Mouse (Mus musculus) forebrain, embryonic 12.5 days (tissue): ENCODE data around the gene Tmem131l. TPM values are rescaled to one million over a fixed set of nuclear protein-coding genes. Genes with fewer than 3 reads are reported as not detected.

Experiments
- ATAC-seq: fragments of 200-750 bp; cut with Nextera tagmentation; 2 replicates; pipeline ENCODE4 v1.8.0; 2017; ENCODE audit warnings: moderate TSS enrichment; ENCODE audit not compliant: low FRiP score
- H3K27ac ChIP-seq: fragments of 300-500 bp; sonication (generic); 2 replicates; pipeline ENCODE4 v1.5.1; 2016; ENCODE audit warnings: mild to moderate bottlenecking
- H3K27me3 ChIP-seq: fragments of 300-500 bp; sonication (generic); 2 replicates; pipeline ENCODE4 v1.6.1; 2016; ENCODE audit warnings: mild to moderate bottlenecking
- H3K36me3 ChIP-seq: fragments of 300-500 bp; sonication (generic); replicated peaks from 2 replicates; pipeline ENCODE4 v1.6.1; 2016; ENCODE audit warnings: mild to moderate bottlenecking
- H3K4me1 ChIP-seq: fragments of 300-500 bp; sonication (generic); 2 replicates; pipeline ENCODE4 v1.6.1; 2016
- H3K4me2 ChIP-seq: fragments of 300-500 bp; sonication (generic); 2 replicates; pipeline ENCODE4 v1.6.1; 2016; ENCODE audit warnings: mild to moderate bottlenecking, moderate library complexity
- H3K4me3 ChIP-seq: fragments of 300-500 bp; sonication (generic); replicated peaks from 2 replicates; pipeline ENCODE4 v1.5.1; 2016; ENCODE audit warnings: mild to moderate bottlenecking
- H3K9ac ChIP-seq: fragments of 300-500 bp; sonication (generic); 2 replicates; pipeline ENCODE4 v1.6.1; 2016; ENCODE audit warnings: mild to moderate bottlenecking
- H3K9me3 ChIP-seq: fragments of 300-500 bp; sonication (generic); 2 replicates; pipeline ENCODE4 v1.6.1; 2016
- WGBS: fragments of 180-500 bp; shearing (Covaris S2); methylation state at CpG from one replicate; pipeline ENCODE4 v1.1.7; 2016; 5-methylcytosine and 5-hydroxymethylcytosine counted together
- polyA plus RNA-seq: library from polyadenylated mRNA; unstranded; fragments of >200 nt; fragmentation: Nextera tagmentation; extraction: Ambion mirVana; gene quantifications from 2 replicates; pipeline ENCODE4 v1.2.1, GENCODE M21; 2016

Tmem131l gene
- polyA plus RNA-seq, 1 experiment from 2014 or later, result 116 TPM

DNA sequence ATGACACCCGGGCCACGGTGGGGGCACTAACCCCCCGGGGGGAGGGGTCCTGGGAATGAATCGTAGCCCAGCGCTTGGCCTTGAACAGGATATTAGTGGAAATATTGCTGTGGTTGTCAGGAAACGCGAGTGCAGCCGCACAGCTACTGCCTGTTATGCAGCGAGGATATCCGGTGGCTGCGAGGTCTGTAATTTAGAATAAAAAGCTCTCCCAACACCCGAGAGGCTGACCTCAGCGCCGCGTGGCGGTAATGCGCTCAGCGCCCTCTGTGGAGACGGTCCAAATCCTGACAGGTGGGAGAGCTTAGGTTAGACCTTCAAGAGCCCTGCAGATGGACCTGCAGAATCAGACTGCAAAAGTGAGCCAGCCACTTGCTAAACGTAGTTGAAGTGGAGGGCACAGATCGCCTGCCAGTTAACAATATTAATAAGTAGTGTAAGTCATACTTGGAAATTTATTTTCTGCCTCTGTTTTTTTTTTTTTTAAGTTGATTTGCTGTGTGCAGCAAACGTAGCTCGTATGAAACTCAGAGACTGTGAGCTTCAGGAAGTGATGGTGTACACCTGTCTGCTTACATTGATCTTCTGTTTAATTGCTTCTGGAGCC is 604 bp upstream of the Tmem131l start:
- ATAC-seq, result peak; percentile 61
- WGBS, result 4% methylated on average over 23 of the region's 23 CpGs
- H3K27ac ChIP-seq, result peak overlapping the region; percentile 94

DNA sequence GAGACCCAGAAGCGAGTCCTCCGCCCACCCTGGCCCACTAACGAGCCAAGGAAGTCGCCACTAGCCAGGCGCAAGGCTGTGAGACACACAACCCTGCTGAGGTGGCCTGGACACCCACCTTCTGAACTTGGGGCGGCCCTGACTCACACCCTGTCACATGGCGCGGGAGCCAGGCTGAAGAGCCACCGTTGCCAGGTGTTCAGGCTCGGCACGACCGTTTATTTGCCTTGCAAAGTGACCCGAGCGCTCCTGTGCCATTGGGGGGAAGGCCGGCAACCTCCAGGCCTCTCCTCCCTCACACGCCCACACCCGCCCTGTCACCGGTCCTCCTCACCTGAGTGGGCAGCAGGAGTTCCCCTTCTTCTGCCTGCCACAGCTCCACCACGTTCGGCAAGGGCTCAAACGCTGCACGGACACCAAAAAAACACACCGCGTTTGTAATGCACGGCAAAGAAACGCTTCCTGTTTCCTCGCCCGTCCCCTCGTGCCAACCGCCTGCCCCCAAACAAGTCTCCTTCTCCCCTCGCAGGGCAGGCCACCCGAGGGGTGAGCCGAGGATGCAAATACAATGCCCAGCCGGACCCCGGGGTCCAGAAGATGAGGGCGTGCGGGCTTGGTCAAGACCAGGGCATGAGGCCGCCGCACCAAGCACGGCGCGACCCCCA is 862 bp downstream of the Tmem131l start:
- Histone ChIP-seq H3K36me3 (peaks cover 17% of the 10 kb centered on the region), H3K4me1 (peaks cover 43% of the 10 kb centered on the region), H3K4me2 (peak overlapping the region; percentile 85), H3K27me3 (0 out of 2 replicates have a peak, but pooled peaks cover 2% of the 10 kb centered on the region), H3K4me3 (peak overlapping the region; percentile 95), H3K9ac (peak overlapping the region; percentile 98), H3K9me3 (no peaks in the 10 kb centered on the region), H3K27ac (peak overlapping the region; percentile 94)
- WGBS, result 0% methylated on average over 42 of the region's 42 CpGs
- peak; percentile 9 for ATAC-seq

More for the DNA sequence above, 604 bp upstream of the Tmem131l start:
- peak overlapping the region; percentile 85 for H3K4me2 ChIP-seq
- peaks cover 9% of the 10 kb centered on the region; the same call in 1 of the 2 replicates for H3K36me3 ChIP-seq
- no peaks in the 10 kb centered on the region for H3K9me3 ChIP-seq
- peak overlapping the region; percentile 98 for H3K9ac ChIP-seq
- H3K4me1 ChIP-seq, result peaks cover 30% of the 10 kb centered on the region
- H3K4me3 ChIP-seq, result peak overlapping the region; percentile 95
- 0 out of 2 replicates have a peak, but pooled peaks cover 2% of the 10 kb centered on the region for H3K27me3 ChIP-seq

DNA sequence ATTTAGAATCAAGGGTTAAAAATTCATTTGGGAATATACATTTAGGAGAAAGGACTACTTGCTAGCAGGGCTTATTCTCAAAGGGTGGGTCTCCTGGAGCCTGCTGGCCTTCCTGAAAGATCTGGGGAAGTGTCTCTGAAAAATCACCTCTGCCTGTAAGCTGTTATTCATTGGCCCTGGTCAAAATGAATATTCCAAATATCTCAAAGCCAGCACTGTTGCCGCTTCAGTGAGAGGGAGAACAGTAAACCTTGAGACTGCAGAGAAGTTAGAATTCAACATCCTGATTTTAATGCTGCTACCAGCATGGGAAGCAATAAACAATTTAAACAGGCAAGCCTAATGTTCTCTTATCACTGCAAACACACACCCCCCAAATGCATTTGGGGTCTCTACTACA is 1.8 kb downstream of the Tmem131l start:
- Histone ChIP-seq H3K4me3 (peak overlapping the region; percentile 95), H3K9ac (peak overlapping the region; percentile 98), H3K4me2 (peak overlapping the region; percentile 85), H3K9me3 (no peaks in the 10 kb centered on the region), H3K4me1 (peaks cover 53% of the 10 kb centered on the region), H3K36me3 (peaks cover 18% of the 10 kb centered on the region), H3K27me3 (0 out of 2 replicates have a peak, but pooled peaks cover 2% of the 10 kb centered on the region), H3K27ac (no peak overlapping the region)
- ATAC-seq, result no peak
- 38% methylated on average over 1 of the region's 1 CpGs for WGBS

DNA sequence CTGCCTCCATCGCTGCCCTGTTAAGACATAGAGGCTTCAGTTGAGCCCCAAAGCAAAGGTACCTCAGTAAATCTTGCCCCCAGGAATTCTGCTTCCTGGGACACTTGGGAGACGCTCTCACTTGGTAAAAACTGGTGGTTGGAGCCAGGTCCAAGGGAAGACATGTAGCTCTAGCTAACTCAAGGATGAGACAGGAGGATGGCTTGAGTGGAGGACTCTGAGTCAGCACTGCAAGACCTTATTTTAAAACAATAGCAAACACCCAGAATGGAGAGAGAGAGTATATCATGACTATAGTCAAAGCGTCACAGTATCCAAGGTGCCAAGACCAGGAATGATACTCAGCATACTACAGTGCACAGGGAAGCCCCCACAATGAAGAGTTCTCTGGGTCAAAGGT is 2.4 kb downstream of the Tmem131l start:
- peak overlapping the region; percentile 85 for H3K4me2 ChIP-seq
- peaks cover 24% of the 10 kb centered on the region for H3K36me3 ChIP-seq
- peak overlapping the region; percentile 95 for H3K4me3 ChIP-seq
- WGBS, result 90% methylated on average over 3 of the region's 3 CpGs
- no peaks in the 10 kb centered on the region for H3K9me3 ChIP-seq
- ATAC-seq, result no peak
- 0 out of 2 replicates have a peak, but pooled peaks cover 2% of the 10 kb centered on the region for H3K27me3 ChIP-seq
- H3K27ac ChIP-seq, result no peak overlapping the region
- H3K9ac ChIP-seq, result no peak overlapping the region; the same call in 1 of the 2 replicates
- peaks cover 59% of the 10 kb centered on the region for H3K4me1 ChIP-seq

DNA sequence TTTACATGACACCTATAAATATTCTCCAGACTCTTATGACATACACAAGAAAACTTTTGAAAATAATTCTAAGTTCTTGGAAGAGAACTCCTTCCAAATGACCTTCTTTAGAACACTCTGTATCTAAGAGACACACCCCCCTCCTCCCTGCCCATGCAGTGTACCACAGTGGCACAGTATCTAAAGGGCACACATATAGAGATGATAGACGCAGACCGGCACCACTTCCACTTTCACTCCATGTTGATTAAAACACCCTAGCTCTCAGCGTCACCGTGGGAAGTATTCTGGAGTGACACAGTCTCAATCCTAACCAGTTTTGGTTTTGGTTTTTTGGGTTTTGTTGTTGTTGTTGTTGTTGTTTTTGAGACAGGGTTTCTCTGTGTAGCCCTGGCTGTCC is 3.1 kb downstream of the Tmem131l start:
- H3K27me3 ChIP-seq, result 0 out of 2 replicates have a peak, but pooled peaks cover 2% of the 10 kb centered on the region
- no peak overlapping the region for H3K27ac ChIP-seq
- no peak overlapping the region for H3K4me3 ChIP-seq
- H3K9ac ChIP-seq, result no peak overlapping the region
- 94% methylated on average over 4 of the region's 4 CpGs for WGBS
- ATAC-seq, result no peak
- peak overlapping the region; percentile 21; the same call in 1 of the 2 replicates for H3K4me2 ChIP-seq
- peaks cover 26% of the 10 kb centered on the region for H3K36me3 ChIP-seq
- no peaks in the 10 kb centered on the region for H3K9me3 ChIP-seq
- H3K4me1 ChIP-seq, result peaks cover 61% of the 10 kb centered on the region

DNA sequence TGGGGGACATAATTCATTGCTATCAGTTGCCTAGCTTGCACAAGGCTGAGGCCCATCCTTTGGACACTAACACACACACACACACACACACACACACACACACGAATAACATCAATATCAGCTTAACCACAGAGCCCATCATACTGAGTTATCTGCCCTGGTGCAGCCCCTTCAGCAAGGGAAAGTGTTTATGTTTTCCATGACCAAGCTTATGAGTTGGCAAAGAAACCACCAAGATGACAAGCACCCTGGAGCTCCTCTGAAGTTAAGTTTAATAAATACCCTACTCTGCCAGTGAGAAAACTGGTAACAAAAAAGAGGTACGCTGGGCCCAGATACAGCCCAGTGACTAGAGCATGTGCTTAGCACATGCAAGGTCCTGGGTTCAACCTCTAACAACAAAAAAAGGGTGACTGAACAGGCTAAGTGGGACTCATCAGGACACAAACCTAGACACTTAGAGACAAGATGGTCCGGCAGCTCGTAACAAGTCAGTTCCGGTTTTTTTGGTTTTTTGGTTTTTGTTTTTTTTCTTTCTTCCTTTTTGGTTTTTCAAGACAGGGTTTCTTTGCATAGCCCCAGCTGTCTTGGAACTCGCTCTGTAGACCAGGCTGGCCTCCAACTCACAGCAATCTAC is 4.1 kb downstream of the Tmem131l start:
- Histone ChIP-seq H3K9me3 (no peaks in the 10 kb centered on the region), H3K9ac (no peak overlapping the region), H3K27me3 (no peaks in the 10 kb centered on the region), H3K4me2 (no peak overlapping the region), H3K36me3 (peaks cover 36% of the 10 kb centered on the region), H3K4me1 (peaks cover 65% of the 10 kb centered on the region), H3K27ac (no peak overlapping the region), H3K4me3 (no peak overlapping the region)
- no peak for ATAC-seq
- WGBS, result 92% methylated on average over 6 of the region's 6 CpGs

DNA sequence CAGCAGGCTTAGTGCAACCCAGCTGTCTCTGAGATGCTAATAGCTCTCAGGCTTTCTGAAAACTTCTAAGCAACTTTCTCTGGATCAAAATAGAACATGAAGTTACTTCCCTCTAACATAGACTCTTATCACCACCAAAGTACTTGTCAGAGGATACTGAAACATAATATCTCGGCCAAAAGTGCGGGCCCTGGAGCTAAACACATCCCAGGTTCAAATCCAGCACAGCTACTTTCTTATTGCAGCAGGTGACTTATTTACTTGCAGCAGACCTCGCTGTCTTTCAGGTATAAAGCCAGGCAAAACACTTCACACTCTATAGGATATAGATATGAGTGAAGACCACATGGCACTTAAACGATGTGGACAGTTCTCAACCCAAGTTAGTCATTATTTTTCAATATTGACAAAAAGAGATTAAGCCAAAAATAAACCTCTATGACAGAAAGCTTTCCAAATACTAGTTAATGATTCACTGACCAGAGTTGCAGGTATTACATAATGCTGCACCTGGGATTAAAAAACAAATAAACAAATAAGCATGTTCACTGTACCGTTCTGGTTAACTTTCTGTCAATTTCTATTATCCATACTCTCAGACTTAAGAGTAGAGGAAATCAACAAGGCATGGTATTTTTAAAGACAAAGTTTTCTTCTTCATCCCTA is 5.7 kb downstream of the Tmem131l start:
- Histone ChIP-seq H3K4me1 (peaks cover 60% of the 10 kb centered on the region), H3K4me2 (no peak overlapping the region), H3K27me3 (no peaks in the 10 kb centered on the region), H3K9me3 (no peaks in the 10 kb centered on the region), H3K36me3 (peaks cover 50% of the 10 kb centered on the region), H3K9ac (no peak overlapping the region), H3K27ac (no peak overlapping the region), H3K4me3 (no peak overlapping the region)
- 89% methylated on average over 5 of the region's 5 CpGs for WGBS
- no peak for ATAC-seq

DNA sequence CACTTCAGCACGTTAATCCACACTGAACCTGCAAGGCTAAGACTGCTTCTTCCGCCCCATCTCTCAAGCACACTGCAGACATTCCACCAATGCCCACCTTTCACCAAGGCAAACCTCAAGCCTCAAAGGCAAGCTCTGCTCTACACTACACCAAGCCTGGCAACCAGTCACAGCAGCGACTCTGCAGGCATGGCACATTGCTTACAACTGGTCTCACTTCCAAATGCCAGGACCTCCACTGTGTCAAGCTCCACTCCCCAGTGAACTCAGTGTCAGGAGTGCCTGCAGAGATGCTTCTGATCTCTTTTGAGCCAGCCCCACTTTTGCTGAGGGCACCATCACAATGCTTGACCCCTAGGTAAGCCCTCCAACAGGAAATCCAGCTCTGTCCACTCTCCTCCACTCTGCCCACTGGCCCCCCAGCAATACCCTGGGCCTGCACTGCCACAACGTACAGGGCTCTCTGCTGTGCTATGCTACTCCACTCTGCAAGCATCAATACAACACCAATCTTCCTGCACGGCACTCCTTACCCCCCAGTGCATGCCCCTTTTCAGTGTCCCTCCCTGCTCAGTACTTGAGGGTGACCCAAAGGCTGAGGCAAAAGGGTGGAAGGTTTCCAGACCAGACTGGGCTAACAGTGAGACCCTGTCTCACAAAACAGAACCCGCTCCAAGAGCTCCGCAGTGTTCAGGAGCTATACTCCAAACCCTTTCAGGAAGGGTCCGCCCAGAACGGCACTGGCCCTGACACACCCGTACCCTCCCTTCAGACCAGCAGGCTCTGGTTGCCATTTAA is 6.8 kb downstream of the Tmem131l start:
- WGBS, result 77% methylated on average over 10 of the region's 10 CpGs
- H3K4me1 ChIP-seq, result peaks cover 60% of the 10 kb centered on the region
- H3K4me3 ChIP-seq, result no peak overlapping the region
- peak overlapping the region; percentile 8; the same call in 1 of the 2 replicates for H3K4me2 ChIP-seq
- no peak overlapping the region for H3K9ac ChIP-seq
- H3K36me3 ChIP-seq, result peaks cover 61% of the 10 kb centered on the region
- no peak overlapping the region for H3K27ac ChIP-seq
- no peak for ATAC-seq
- H3K9me3 ChIP-seq, result no peaks in the 10 kb centered on the region
- H3K27me3 ChIP-seq, result no peaks in the 10 kb centered on the region

DNA sequence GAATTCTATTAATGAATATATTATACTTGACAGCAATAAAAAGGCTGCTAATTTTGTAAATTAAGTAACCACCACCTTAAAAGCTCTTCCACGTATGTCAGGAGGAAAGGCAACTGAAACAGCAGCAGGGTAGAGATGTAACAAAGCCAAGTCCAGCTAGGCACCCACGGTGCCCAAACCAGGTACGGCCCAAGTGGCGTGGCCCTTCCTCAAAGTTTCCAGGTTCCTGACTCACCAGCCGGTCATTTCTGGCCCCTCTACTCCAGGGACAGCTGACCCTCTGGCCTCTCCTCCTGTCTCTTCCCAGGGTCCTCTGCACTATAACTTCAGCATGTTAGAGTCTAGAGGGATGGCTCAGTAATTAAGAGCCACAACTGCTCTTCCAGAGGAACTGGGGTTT is 7.6 kb downstream of the Tmem131l start:
- WGBS, result 96% methylated on average over 5 of the region's 5 CpGs
- peaks cover 64% of the 10 kb centered on the region for H3K36me3 ChIP-seq
- ATAC-seq, result no peak
- H3K27me3 ChIP-seq, result no peaks in the 10 kb centered on the region
- H3K9ac ChIP-seq, result no peak overlapping the region
- no peak overlapping the region for H3K27ac ChIP-seq
- no peaks in the 10 kb centered on the region for H3K9me3 ChIP-seq
- no peak overlapping the region for H3K4me2 ChIP-seq
- H3K4me1 ChIP-seq, result peaks cover 53% of the 10 kb centered on the region
- H3K4me3 ChIP-seq, result no peak overlapping the region

DNA sequence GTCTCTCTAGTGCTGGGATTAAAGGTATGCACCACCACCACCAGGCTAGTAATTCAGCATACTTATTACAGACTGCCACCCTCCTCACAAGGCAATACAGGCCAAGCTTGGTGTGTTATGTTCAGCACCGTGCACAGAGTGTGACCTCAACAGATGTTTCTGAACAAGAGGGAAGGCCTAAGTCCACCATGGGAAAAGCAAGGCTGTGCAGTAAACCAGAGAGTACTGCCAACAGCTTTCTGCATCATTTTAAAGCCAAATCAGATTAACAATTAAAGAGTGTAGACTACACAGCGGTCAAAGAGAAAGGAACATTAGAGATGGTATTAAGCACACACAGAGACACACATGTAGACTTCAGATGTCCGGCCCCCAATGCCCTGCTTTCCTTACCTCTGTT is 8.8 kb downstream of the Tmem131l start:
- H3K27ac ChIP-seq, result no peak overlapping the region
- 89% methylated on average over 3 of the region's 3 CpGs for WGBS
- H3K27me3 ChIP-seq, result no peaks in the 10 kb centered on the region
- H3K9me3 ChIP-seq, result no peaks in the 10 kb centered on the region
- no peak for ATAC-seq
- no peak overlapping the region for H3K4me2 ChIP-seq
- H3K4me1 ChIP-seq, result peaks cover 48% of the 10 kb centered on the region
- H3K4me3 ChIP-seq, result no peak overlapping the region
- H3K36me3 ChIP-seq, result peaks cover 61% of the 10 kb centered on the region
- H3K9ac ChIP-seq, result no peak overlapping the region

DNA sequence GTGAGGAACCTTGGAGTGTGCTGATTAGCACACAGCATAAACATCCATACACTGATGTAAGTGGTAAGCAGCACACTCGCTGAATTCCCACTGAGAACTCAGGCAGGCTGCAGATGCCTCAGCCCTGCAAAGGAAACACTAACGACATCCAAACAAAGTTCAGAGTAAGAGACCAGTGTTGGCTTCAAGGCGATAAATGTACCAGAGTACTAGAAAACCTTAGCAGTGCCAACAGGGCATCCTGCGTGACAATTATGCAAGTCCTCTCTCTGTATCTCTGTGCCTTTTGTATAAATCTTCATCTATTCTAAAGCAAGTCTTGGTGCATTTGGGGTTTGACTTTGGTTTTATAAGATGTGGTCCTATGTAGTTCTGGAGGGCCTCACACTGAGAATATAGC is 11.0 kb downstream of the Tmem131l start:
- 81% methylated on average over 4 of the region's 4 CpGs for WGBS
- H3K4me1 ChIP-seq, result peaks cover 45% of the 10 kb centered on the region
- no peak overlapping the region for H3K4me3 ChIP-seq
- H3K36me3 ChIP-seq, result peaks cover 59% of the 10 kb centered on the region
- no peaks in the 10 kb centered on the region for H3K27me3 ChIP-seq
- no peak overlapping the region for H3K27ac ChIP-seq
- no peak overlapping the region for H3K4me2 ChIP-seq
- H3K9ac ChIP-seq, result no peak overlapping the region
- H3K9me3 ChIP-seq, result no peaks in the 10 kb centered on the region
- ATAC-seq, result no peak
